Mouse (Mus musculus): ENCODE results near the gene Ddit4. TPM values are rescaled to one million over a fixed set of nuclear protein-coding genes. Genes with fewer than 3 reads are reported as not detected.
"Not testable (repeated sequence)": the region's sequence is repeated elsewhere in the genome, so short reads cannot be mapped to it uniquely, and the experiment has no call there.

The Ddit4 gene
- total RNA-seq (2014; rRNA removed; ENCODE audit: low replicate concordance): 30.3 and 35.6 TPM in 2 replicates
- 17.0 and 17.4 TPM in 2 replicates for polyA plus RNA-seq (2015; fragmentation: Nextera tagmentation; extraction: Ambion mirVana)

GRCm38 (mm10) chr10:59951211-59952151, at the start of gene Ddit4:
Gene Ddit4 (minus strand): TSS chr10:59951834.
- Histone ChIP-seq H3K36me3 (replicated peaks; ENCODE audit: control insufficient read depth, insufficient read depth, low read length) (peaks cover 14% of the 10 kb centered on the region), H3K27ac (ENCODE audit: low read depth) (peak within 1 kb of the TSS; percentile 95), H3K4me1 (ENCODE audit: control insufficient read depth, insufficient read depth) (peaks cover 29% of the 10 kb centered on the region), H3K4me2 (ENCODE audit: low read depth, low read length) (peak within 1 kb of the TSS; percentile 89), H3K27me3 (ENCODE audit: control insufficient read depth, insufficient read depth, low read length) (no peaks in the 10 kb centered on the region), H3K4me3 (ENCODE audit: low read depth, low read length) (peak within 1 kb of the TSS; percentile 100), H3K9ac (replicated peaks; ENCODE audit: low read depth, low read length) (peak within 1 kb of the TSS; percentile 91), H3K9me3 (replicated peaks; ENCODE audit: control insufficient read depth, low read length) (no peaks in the 10 kb centered on the region)
- WGBS: under 1% methylated on average over 76 of the region's 76 CpGs
- peak; percentile 95 for ATAC-seq (ENCODE audit: insufficient read depth, low read depth)
- DNase-seq (ENCODE audit: low spot score): peak; percentile 99
- no peak for TF ChIP-seq CTCF (IDR thresholded peaks at IDR 0.05; ENCODE audit: low read depth)
- peak; percentile 47; the same call in 1 of the 2 replicates for TF ChIP-seq EP300 (IDR thresholded peaks at IDR 0.05; ENCODE audit: low read depth)

GRCm38 (mm10) chr10:59999057-59999456, 47.4 kb upstream of the Ddit4 start:
- no peak overlapping the region for H3K4me2 ChIP-seq (ENCODE audit: low read depth, low read length)
- WGBS: 93% methylated on average over 3 of the region's 3 CpGs

DNA sequence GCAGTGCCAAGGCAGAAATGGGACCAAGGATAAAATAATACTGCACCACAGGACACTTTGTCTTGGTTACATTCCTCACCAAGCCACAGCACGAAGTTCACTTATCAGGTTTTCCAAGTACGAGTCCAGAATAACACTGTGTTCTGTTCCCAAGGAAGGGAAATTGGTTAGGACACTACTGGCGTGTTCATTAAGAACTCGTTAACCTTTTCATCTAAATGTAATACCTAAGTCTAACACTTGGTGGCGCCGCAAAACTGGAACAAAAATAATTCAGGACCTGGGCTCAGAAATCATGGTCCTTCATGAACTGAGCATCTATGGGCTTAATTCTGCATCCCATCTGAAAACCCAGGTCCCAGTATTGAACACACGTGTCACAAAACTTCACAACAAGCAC, 46.0 kb upstream of the Ddit4 start:
- no peaks in the 10 kb centered on the region for H3K27me3 ChIP-seq (ENCODE audit: control insufficient read depth, insufficient read depth, low read length)
- ATAC-seq (ENCODE audit: insufficient read depth, low read depth) (no peak), DNase-seq (ENCODE audit: low spot score) (peak; percentile 73)
- H3K27ac ChIP-seq (ENCODE audit: low read depth): peak overlapping the region; percentile 4; the same call in 1 of the 2 replicates
- WGBS: 8% methylated on average over 7 of the region's 7 CpGs
- H3K4me3 ChIP-seq (ENCODE audit: low read depth, low read length): no peak overlapping the region
- no peaks in the 10 kb centered on the region for H3K9me3 ChIP-seq (replicated peaks; ENCODE audit: control insufficient read depth, low read length)
- no peak overlapping the region for H3K4me2 ChIP-seq (ENCODE audit: low read depth, low read length)
- peaks cover 34% of the 10 kb centered on the region for H3K36me3 ChIP-seq (replicated peaks; ENCODE audit: control insufficient read depth, insufficient read depth, low read length)
- no peak overlapping the region for H3K9ac ChIP-seq (replicated peaks; ENCODE audit: low read depth, low read length)
- H3K4me1 ChIP-seq (ENCODE audit: control insufficient read depth, insufficient read depth): peaks cover 25% of the 10 kb centered on the region
- TF ChIP-seq CTCF (IDR thresholded peaks at IDR 0.05; ENCODE audit: low read depth): peak; percentile 69
- TF ChIP-seq EP300 (IDR thresholded peaks at IDR 0.05; ENCODE audit: low read depth): no peak

More at GRCm38 (mm10) chr10:59999057-59999456, 47.4 kb upstream of the Ddit4 start:
- Histone ChIP-seq H3K27ac (ENCODE audit: low read depth) (no peak overlapping the region), H3K27me3 (ENCODE audit: control insufficient read depth, insufficient read depth, low read length) (no peaks in the 10 kb centered on the region), H3K9me3 (replicated peaks; ENCODE audit: control insufficient read depth, low read length) (no peaks in the 10 kb centered on the region), H3K4me3 (ENCODE audit: low read depth, low read length) (no peak overlapping the region), H3K9ac (replicated peaks; ENCODE audit: low read depth, low read length) (no peak overlapping the region), H3K36me3 (replicated peaks; ENCODE audit: control insufficient read depth, insufficient read depth, low read length) (peaks cover 26% of the 10 kb centered on the region), H3K4me1 (ENCODE audit: control insufficient read depth, insufficient read depth) (peaks cover 24% of the 10 kb centered on the region)
- ATAC-seq (ENCODE audit: insufficient read depth, low read depth) (no peak), DNase-seq (ENCODE audit: low spot score) (no peak)
- TF ChIP-seq CTCF (IDR thresholded peaks at IDR 0.05; ENCODE audit: low read depth): no peak
- no peak for TF ChIP-seq EP300 (IDR thresholded peaks at IDR 0.05; ENCODE audit: low read depth)

- Histone ChIP-seq H3K4me1 (ENCODE audit: control insufficient read depth, insufficient read depth) (peaks cover 32% of the 10 kb centered on the region), H3K36me3 (replicated peaks; ENCODE audit: control insufficient read depth, insufficient read depth, low read length) (peaks cover 30% of the 10 kb centered on the region), H3K4me2 (ENCODE audit: low read depth, low read length) (no peak overlapping the region), H3K4me3 (ENCODE audit: low read depth, low read length) (no peak overlapping the region), H3K27ac (ENCODE audit: low read depth) (peak overlapping the region; percentile 79), H3K27me3 (ENCODE audit: control insufficient read depth, insufficient read depth, low read length) (no peaks in the 10 kb centered on the region), H3K9me3 (replicated peaks; ENCODE audit: control insufficient read depth, low read length) (no peaks in the 10 kb centered on the region), H3K9ac (replicated peaks; ENCODE audit: low read depth, low read length) (no peak overlapping the region)
- peak; percentile 64 for ATAC-seq (ENCODE audit: insufficient read depth, low read depth)
- TF ChIP-seq CTCF (IDR thresholded peaks at IDR 0.05; ENCODE audit: low read depth): no peak
- TF ChIP-seq EP300 (IDR thresholded peaks at IDR 0.05; ENCODE audit: low read depth): peak; percentile 50; the same call in 1 of the 2 replicates
- DNase-seq (ENCODE audit: low spot score): peak; percentile 64
- 47% methylated on average over 6 of the region's 6 CpGs for WGBS
Measured at GRCm38 (mm10) chr10:59995889-59996288, 44.3 kb upstream of the Ddit4 start.

DNA sequence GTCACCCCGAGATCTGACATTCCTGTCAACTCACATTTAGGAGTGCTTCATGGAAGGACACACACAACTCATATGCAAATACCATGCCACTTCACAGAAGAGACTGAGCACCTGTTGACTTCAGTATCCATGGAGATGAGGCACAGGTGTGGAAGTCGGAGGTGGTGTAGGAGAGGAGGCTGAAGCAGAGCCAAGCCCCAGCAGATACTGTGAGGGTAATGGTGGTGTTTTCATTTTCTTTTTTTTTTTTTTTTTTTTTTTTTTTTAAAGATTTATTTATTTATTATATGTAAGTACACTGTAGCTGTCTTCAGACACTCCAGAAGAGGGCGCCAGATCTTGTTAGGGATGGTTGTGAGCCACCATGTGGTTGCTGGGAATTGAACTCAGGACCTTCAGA, 42.2 kb upstream of the Ddit4 start:
- not testable (repeated sequence) for H3K9ac ChIP-seq (replicated peaks; ENCODE audit: low read depth, low read length); DNase-seq (ENCODE audit: low spot score); H3K27me3 ChIP-seq (ENCODE audit: control insufficient read depth, insufficient read depth, low read length); H3K27ac ChIP-seq (ENCODE audit: low read depth); H3K9me3 ChIP-seq (replicated peaks; ENCODE audit: control insufficient read depth, low read length); ATAC-seq (ENCODE audit: insufficient read depth, low read depth); H3K4me3 ChIP-seq (ENCODE audit: low read depth, low read length); H3K4me2 ChIP-seq (ENCODE audit: low read depth, low read length)
- WGBS: 98% methylated on average over 2 of the region's 3 CpGs
- Histone ChIP-seq H3K4me1 (ENCODE audit: control insufficient read depth, insufficient read depth) (peaks cover 43% of the 10 kb centered on the region), H3K36me3 (replicated peaks; ENCODE audit: control insufficient read depth, insufficient read depth, low read length) (peaks cover 49% of the 10 kb centered on the region)
